Mouse (Mus musculus) liver, embryonic 16.5 days (tissue): ENCODE measurements around the gene Camkv. TPM values are rescaled to one million over a fixed set of nuclear protein-coding genes. Genes with fewer than 3 reads are reported as not detected.

Experiments used
- ATAC-seq: fragments of 200-750 bp; cut with Nextera tagmentation; 2 replicates; pipeline ENCODE4 v1.8.0; 2017; ENCODE audit warnings: low read depth, mild to moderate bottlenecking, moderate number of reproducible peaks, moderate library complexity
- H3K27ac ChIP-seq: fragments of 300-500 bp; sonication (generic); 2 replicates; pipeline ENCODE4 v1.5.1; 2014; ENCODE audit warnings: mild to moderate bottlenecking, low read length
- H3K27me3 ChIP-seq: fragments of 300-500 bp; sonication (generic); 2 replicates; pipeline ENCODE4 v1.6.1; 2014; ENCODE audit warnings: low read depth, low read length, mixed read lengths; ENCODE audit not compliant: control insufficient read depth, insufficient read depth
- H3K36me3 ChIP-seq: fragments of 300-500 bp; sonication (generic); 2 replicates; pipeline ENCODE4 v1.6.1; 2014; ENCODE audit warnings: mild to moderate bottlenecking; ENCODE audit not compliant: control insufficient read depth, insufficient read depth
- H3K4me1 ChIP-seq: fragments of 300-500 bp; sonication (generic); 2 replicates; pipeline ENCODE4 v1.6.1; 2014; ENCODE audit warnings: low read depth, low read length, mixed read lengths; ENCODE audit not compliant: control insufficient read depth
- H3K4me2 ChIP-seq: fragments of 300-500 bp; sonication (generic); 2 replicates; pipeline ENCODE4 v1.6.1; 2014; ENCODE audit warnings: low read depth, low read length, mixed read lengths
- H3K4me3 ChIP-seq: fragments of 300-500 bp; sonication (generic); 2 replicates; pipeline ENCODE4 v1.5.1; 2014; ENCODE audit warnings: low read depth, mild to moderate bottlenecking, low read length
- H3K9ac ChIP-seq: fragments of 300-500 bp; sonication (generic); 2 replicates; pipeline ENCODE4 v1.6.1; 2014; ENCODE audit warnings: low read depth, low read length
- H3K9me3 ChIP-seq: fragments of 300-500 bp; sonication (generic); replicated peaks from 2 replicates; pipeline ENCODE4 v1.6.1; 2016; ENCODE audit warnings: low read length; ENCODE audit not compliant: control insufficient read depth
- WGBS: fragments of 180-500 bp; shearing (Covaris S2); extraction: QIAGEN DNeasy Blood & Tissue Kit; methylation state at CpG from one replicate; pipeline ENCODE4 v1.1.7; 2014; ENCODE audit not compliant: insufficient replicate concordance; 5-methylcytosine and 5-hydroxymethylcytosine counted together
- polyA plus RNA-seq: library from polyadenylated mRNA; unstranded; fragments of >200 nt; fragmentation: Nextera tagmentation; extraction: Ambion mirVana; gene quantifications from 2 replicates; pipeline ENCODE4 v1.2.1, GENCODE M21; 2015

Gene Camkv
- polyA plus RNA-seq, 1 experiment from 2014 or later = 0.11 TPM

GRCm38 (mm10) chr9:107978815-107979214, 43.3 kb downstream of the Camkv start:
- H3K4me2 ChIP-seq = no peak overlapping the region
- H3K27ac ChIP-seq = no peak overlapping the region; the same call in 1 of the 2 replicates
- 87% methylated on average over 12 of the region's 12 CpGs for WGBS
- no peak overlapping the region for H3K4me3 ChIP-seq
- ATAC-seq = no peak
- no peaks in the 10 kb centered on the region for H3K27me3 ChIP-seq
- H3K9ac ChIP-seq = no peak overlapping the region
- peaks cover 82% of the 10 kb centered on the region for H3K4me1 ChIP-seq
- H3K9me3 ChIP-seq = no peaks in the 10 kb centered on the region
- peaks cover 57% of the 10 kb centered on the region for H3K36me3 ChIP-seq

DNA sequence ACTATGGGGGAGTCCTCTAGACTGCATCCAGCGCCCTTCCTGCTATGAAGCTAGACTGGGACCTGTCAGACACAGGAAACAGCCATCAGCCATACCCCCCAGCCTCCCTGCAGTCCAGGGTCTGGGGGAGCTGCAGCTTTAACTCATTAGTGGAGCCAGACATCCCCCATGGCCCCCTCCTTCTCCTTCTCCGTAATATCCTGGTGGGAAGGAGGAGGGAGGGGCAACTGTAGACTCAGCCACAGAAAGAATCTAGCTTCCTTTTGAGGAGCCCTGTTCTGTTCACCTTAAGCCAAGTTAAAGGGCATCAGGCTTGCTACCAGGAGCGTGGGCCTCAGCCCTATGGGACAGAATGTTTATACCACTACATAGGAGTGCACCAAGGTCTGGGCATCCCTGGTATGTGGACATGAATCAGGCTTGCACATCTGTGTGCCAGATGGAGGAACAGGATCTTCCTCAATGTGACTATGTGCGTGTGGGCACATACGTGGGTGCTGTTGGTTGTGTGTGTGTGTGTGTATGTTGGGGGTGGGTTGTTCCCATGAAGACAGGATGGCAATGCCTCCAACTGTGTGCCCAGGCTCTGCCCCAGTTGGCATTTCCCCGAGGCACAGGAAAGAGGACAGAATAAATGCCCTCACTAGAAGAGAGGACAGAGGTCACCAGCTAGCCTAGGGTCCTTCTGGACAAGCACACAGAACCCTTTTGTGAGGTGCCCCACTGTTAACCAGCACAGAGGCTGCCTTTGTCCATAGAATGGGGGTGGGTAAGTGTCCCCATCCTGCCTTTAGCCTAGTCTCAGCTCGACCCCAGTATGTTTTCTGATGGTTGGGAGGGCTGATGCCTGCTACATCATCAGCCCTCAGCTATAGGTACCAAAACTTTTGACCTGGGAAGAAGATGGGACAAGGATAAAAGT, 46.5 kb downstream of the Camkv start:
- H3K9me3 ChIP-seq = no peaks in the 10 kb centered on the region
- H3K4me1 ChIP-seq = peaks cover 79% of the 10 kb centered on the region
- peak overlapping the region; percentile 96 for H3K27ac ChIP-seq
- H3K4me2 ChIP-seq = peak overlapping the region; percentile 97
- WGBS = 33% methylated on average over 7 of the region's 7 CpGs
- no peaks in the 10 kb centered on the region for H3K27me3 ChIP-seq
- peaks cover 64% of the 10 kb centered on the region for H3K36me3 ChIP-seq
- ATAC-seq = no peak
- H3K4me3 ChIP-seq = peak overlapping the region; percentile 91
- peak overlapping the region; percentile 90 for H3K9ac ChIP-seq

- Histone ChIP-seq H3K4me2 (peak within 1 kb of the TSS; percentile 97), H3K9ac (peak within 1 kb of the TSS; percentile 90), H3K36me3 (peaks cover 57% of the 10 kb centered on the region), H3K27ac (peak within 1 kb of the TSS; percentile 96), H3K4me3 (peak within 1 kb of the TSS; percentile 91), H3K27me3 (no peaks in the 10 kb centered on the region), H3K4me1 (peaks cover 70% of the 10 kb centered on the region), H3K9me3 (no peaks in the 10 kb centered on the region)
- WGBS = 16% methylated on average over 14 of the region's 14 CpGs
- ATAC-seq = peak; percentile 73
Measured at GRCm38 (mm10) chr9:107982681-107983346, 47.3 kb downstream of the Camkv start, which contains the start of gene Gm20661. Gene Gm20661 (plus strand): TSS chr9:107983058.

DNA sequence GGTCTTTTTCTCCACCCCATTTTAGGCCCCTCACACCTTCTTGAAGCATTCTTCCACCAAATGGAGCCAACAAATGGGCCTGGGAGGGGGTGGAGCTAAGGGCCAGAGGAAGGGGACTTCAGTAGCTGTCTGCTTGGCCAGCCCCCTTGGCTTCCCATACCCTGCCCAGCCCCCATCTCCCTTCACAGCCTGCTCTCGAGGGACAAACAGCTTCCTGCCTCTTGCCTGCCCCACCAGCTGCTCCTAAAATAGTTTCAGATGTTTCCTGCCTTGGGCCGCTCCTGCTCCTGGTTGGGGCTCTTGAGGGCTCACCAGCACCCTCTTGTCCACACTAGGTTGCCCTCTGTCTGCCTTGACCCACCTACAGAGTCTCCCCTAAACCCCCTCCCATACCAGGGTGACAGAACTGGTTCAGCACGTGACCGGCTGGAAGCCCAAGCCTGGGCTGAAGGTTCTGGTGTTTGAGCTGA, 48.0 kb downstream of the Camkv start:
- H3K4me3 ChIP-seq = peak overlapping the region; percentile 91
- H3K9me3 ChIP-seq = no peaks in the 10 kb centered on the region
- 8% methylated on average over 4 of the region's 4 CpGs for WGBS
- ATAC-seq = no peak
- peaks cover 52% of the 10 kb centered on the region for H3K36me3 ChIP-seq
- H3K27me3 ChIP-seq = no peaks in the 10 kb centered on the region
- peak overlapping the region; percentile 96 for H3K27ac ChIP-seq
- H3K9ac ChIP-seq = peak overlapping the region; percentile 90
- H3K4me1 ChIP-seq = peaks cover 67% of the 10 kb centered on the region
- peak overlapping the region; percentile 97 for H3K4me2 ChIP-seq

- Histone ChIP-seq H3K4me1 (peaks cover 63% of the 10 kb centered on the region), H3K27me3 (no peaks in the 10 kb centered on the region), H3K27ac (peak overlapping the region; percentile 96), H3K9ac (peak overlapping the region; percentile 90), H3K4me3 (peak overlapping the region; percentile 91), H3K36me3 (peaks cover 44% of the 10 kb centered on the region), H3K9me3 (no peaks in the 10 kb centered on the region), H3K4me2 (peak overlapping the region; percentile 97)
- no peak for ATAC-seq
- WGBS = 21% methylated on average over 19 of the region's 19 CpGs
Measured at GRCm38 (mm10) chr9:107984052-107984753, 48.7 kb downstream of the Camkv start.

DNA sequence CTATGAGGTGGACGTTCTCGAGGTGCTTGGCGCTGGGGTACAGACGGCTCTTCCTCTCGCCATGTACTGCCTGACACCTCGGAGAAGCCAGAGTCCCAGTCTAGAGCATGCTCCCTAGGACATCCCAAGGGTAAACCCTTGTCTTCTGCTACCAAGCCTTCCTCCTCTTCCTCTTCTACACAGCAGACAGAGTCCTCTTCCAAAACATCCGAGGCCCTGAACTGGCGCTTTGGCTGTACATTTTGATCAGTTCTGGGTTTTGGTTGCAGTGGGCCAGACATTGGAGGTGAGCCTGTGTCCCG, 49.2 kb downstream of the Camkv start:
- H3K27me3 ChIP-seq = no peaks in the 10 kb centered on the region
- 5% methylated on average over 9 of the region's 9 CpGs for WGBS
- peaks cover 60% of the 10 kb centered on the region for H3K4me1 ChIP-seq

GRCm38 (mm10) chr9:107985131-107986119, 50.0 kb downstream of the Camkv start, which contains the start of gene Inka1:
Gene Inka1 (minus strand): TSS chr9:107985879.
- H3K4me1 ChIP-seq = peaks cover 55% of the 10 kb centered on the region

More for the DNA sequence above, 49.2 kb downstream of the Camkv start:
- peak overlapping the region; percentile 90 for H3K9ac ChIP-seq
- peak overlapping the region; percentile 91 for H3K4me3 ChIP-seq
- no peak for ATAC-seq
- peak overlapping the region; percentile 96 for H3K27ac ChIP-seq
- H3K36me3 ChIP-seq = peaks cover 39% of the 10 kb centered on the region
- H3K9me3 ChIP-seq = no peaks in the 10 kb centered on the region
- H3K4me2 ChIP-seq = peak overlapping the region; percentile 97

DNA sequence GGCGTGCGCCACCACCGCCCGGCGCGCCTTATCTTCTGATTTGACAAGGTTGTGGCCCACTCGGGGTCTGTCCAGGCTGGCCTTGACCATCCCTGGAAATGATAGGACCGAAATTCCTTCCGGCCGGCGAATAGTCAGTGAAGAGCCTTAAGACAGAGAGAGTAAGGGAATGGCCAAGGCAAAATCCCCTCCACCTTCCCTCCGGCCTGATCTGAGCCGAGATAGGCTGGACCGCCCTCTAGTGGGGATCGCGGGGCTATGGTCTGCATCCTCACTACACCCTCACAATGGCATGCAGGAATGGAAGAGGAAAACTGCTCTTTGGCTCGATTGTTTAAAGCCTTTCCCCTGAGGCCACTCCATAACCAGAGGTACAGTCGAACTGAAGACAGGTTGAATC, 50.9 kb downstream of the Camkv start:
- Histone ChIP-seq H3K27me3 (no peaks in the 10 kb centered on the region), H3K9ac (peak overlapping the region; percentile 90), H3K9me3 (no peaks in the 10 kb centered on the region), H3K4me1 (peaks cover 46% of the 10 kb centered on the region), H3K27ac (peak overlapping the region; percentile 40; the same call in 1 of the 2 replicates), H3K36me3 (peaks cover 23% of the 10 kb centered on the region), H3K4me2 (peak overlapping the region; percentile 97), H3K4me3 (peak overlapping the region; percentile 91)
- WGBS = 2% methylated on average over 18 of the region's 18 CpGs
- peak; percentile 19 for ATAC-seq

More at GRCm38 (mm10) chr9:107985131-107986119, 50.0 kb downstream of the Camkv start, which contains the start of gene Inka1:
- Histone ChIP-seq H3K9ac (peak within 1 kb of the TSS; percentile 90), H3K27ac (peak within 1 kb of the TSS; percentile 96), H3K4me3 (peak within 1 kb of the TSS; percentile 91), H3K4me2 (peak within 1 kb of the TSS; percentile 97), H3K9me3 (no peaks in the 10 kb centered on the region), H3K27me3 (no peaks in the 10 kb centered on the region), H3K36me3 (peaks cover 32% of the 10 kb centered on the region)
- under 1% methylated on average over 58 of the region's 58 CpGs for WGBS
- peak; percentile 79 for ATAC-seq
